Mouse (Mus musculus) T-cell, adult 2 months (primary cell): Measurements from ENCODE around the gene Rgs11.

Experiments used
- DNase-seq: peaks from one replicate; pipeline ENCODE4 v3.0.0; 2022; ENCODE audit warnings: low spot score

Rgs11 gene

GRCm38 (mm10) chr17:26232863-26233262 lies 30.1 kb downstream of the Rgs11 start:
- no peak for DNase-seq

GRCm38 (mm10) chr17:26234386-26234785 lies 31.6 kb downstream of the Rgs11 start:
- DNase-seq: peak; percentile 68

- no peak for DNase-seq
These were observed 32.5 kb downstream of the Rgs11 start for GRCm38 (mm10) chr17:26235077-26235815.

- no peak for DNase-seq
These were observed 34.9 kb downstream of the Rgs11 start for GRCm38 (mm10) chr17:26237667-26238066.

- DNase-seq: no peak
These were observed 36.8 kb downstream of the Rgs11 start for GRCm38 (mm10) chr17:26239551-26239950.

GRCm38 (mm10) chr17:26240120-26240790 lies 37.5 kb downstream of the Rgs11 start:
- DNase-seq: no peak

GRCm38 (mm10) chr17:26240990-26241389 lies 38.2 kb downstream of the Rgs11 start:
- no peak for DNase-seq

GRCm38 (mm10) chr17:26243471-26244100 lies 40.8 kb downstream of the Rgs11 start:
- DNase-seq: peak; percentile 72

- DNase-seq: peak; percentile 89
These were observed 41.5 kb downstream of the Rgs11 start, which contains the start of gene Fam234a for GRCm38 (mm10) chr17:26244101-26244841. Gene Fam234a, minus strand, starts transcription at chr17:26244242.

GRCm38 (mm10) chr17:26251886-26252538 lies 49.3 kb downstream of the Rgs11 start:
- DNase-seq: no peak

- peak; percentile 90 for DNase-seq
These were observed 49.9 kb downstream of the Rgs11 start, which contains the start of gene Luc7l for GRCm38 (mm10) chr17:26252539-26253251. Gene Luc7l, plus strand, starts transcription at chr17:26252896.

- no peak for DNase-seq
These were observed 50.6 kb downstream of the Rgs11 start for GRCm38 (mm10) chr17:26253399-26253798.

- no peak for DNase-seq
These were observed 52.6 kb downstream of the Rgs11 start for GRCm38 (mm10) chr17:26255313-26255712.
